Comparison of ENCODE assay signal across 8 mouse cellular contexts in the genomic region with DNA sequence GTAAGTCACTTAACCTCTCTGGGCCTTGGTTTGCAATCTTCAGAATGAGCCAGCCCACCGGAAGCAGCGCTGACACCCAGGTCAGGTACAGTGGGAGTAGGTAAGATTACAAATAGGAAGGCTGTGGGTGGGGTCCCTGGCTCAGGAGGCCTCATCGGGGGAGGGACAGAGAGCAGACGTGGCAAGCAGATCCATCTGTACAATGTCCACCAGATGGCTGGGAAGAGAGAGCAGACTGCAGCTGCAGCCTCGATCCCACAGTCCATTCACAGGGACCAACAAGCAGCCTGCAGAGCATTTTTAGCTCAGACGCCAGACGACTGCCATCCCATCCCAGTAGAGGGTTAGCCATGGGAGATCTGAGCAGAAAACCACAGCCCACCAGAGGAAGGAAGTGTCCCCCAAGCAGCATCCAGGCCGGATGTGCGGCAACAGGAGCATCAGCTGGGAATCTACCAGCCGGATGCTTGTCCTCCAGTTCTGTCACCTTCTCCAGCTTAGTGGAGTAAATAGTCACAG. TPM values are rescaled to one million over a fixed set of nuclear protein-coding genes. Genes with fewer than 3 reads are reported as not detected.
DNase-seq lines count a peak whose midpoint lies in the region; ATAC-seq and TF ChIP-seq lines count a peak whose summit lies in the region.

No protein-coding gene starts in this region.

- ATAC-seq in kidney, embryonic 14.5 days (ENCODE audit: low FRiP score, low TSS enrichment), result no peak
- peak; percentile 16 for ATAC-seq in activated CD4-positive, CD25-positive, alpha-beta regulatory T cell, adult 4 months
- ATAC-seq in heart, embryonic 12.5 days (ENCODE audit: insufficient number of reproducible peaks, low FRiP score), result no peak
- ATAC-seq in limb, embryonic 13.5 days (ENCODE audit: low FRiP score, low read depth), result no peak

- H3K9me3 ChIP-seq in kidney, embryonic 14.5 days (ENCODE audit: control insufficient read depth, low read length), result no peaks in the 10 kb centered on the region
- no peaks in the 10 kb centered on the region for H3K9me3 ChIP-seq in heart, embryonic 12.5 days (replicated peaks)
- no peaks in the 10 kb centered on the region for H3K9me3 ChIP-seq in limb, embryonic 13.5 days

- peak overlapping the region; percentile 35; the same call in 1 of the 2 replicates for H3K9ac ChIP-seq in kidney, embryonic 14.5 days (ENCODE audit: low read depth, low read length)
- peak overlapping the region; percentile 50 for H3K9ac ChIP-seq in heart, embryonic 12.5 days
- peak overlapping the region; percentile 50 for H3K9ac ChIP-seq in limb, embryonic 13.5 days

- H3K4me3 ChIP-seq in kidney, embryonic 14.5 days (ENCODE audit: low read length), result peak overlapping the region; percentile 6; the same call in 1 of the 2 replicates
- H3K4me3 ChIP-seq in heart, embryonic 12.5 days, result peak overlapping the region; percentile 18; the same call in 1 of the 2 replicates
- peak overlapping the region; percentile 10; the same call in 1 of the 2 replicates for H3K4me3 ChIP-seq in limb, embryonic 13.5 days
- peak overlapping the region; percentile 22 for H3K4me3 ChIP-seq in olfactory bulb, adult 2 months (ENCODE audit: insufficient read depth, low read depth, low read length)

- H3K36me3 ChIP-seq in kidney, embryonic 14.5 days (ENCODE audit: control insufficient read depth, insufficient read depth, low read length), result no peaks in the 10 kb centered on the region
- peaks cover 4% of the 10 kb centered on the region; the same call in 1 of the 2 replicates for H3K36me3 ChIP-seq in heart, embryonic 12.5 days
- H3K36me3 ChIP-seq in limb, embryonic 13.5 days, result no peaks in the 10 kb centered on the region

- peaks cover 52% of the 10 kb centered on the region for H3K4me1 ChIP-seq in kidney, embryonic 14.5 days (ENCODE audit: control insufficient read depth, insufficient read depth, low read length)
- peaks cover 46% of the 10 kb centered on the region for H3K4me1 ChIP-seq in heart, embryonic 12.5 days (replicated peaks)
- H3K4me1 ChIP-seq in limb, embryonic 13.5 days, result peaks cover 46% of the 10 kb centered on the region
- H3K4me1 ChIP-seq in olfactory bulb, adult 2 months (ENCODE audit: control insufficient read depth, insufficient read depth, low read length), result peaks cover 34% of the 10 kb centered on the region

- H3K27me3 ChIP-seq in kidney, embryonic 14.5 days (ENCODE audit: control insufficient read depth, insufficient read depth, low read length), result no peaks in the 10 kb centered on the region
- no peaks in the 10 kb centered on the region for H3K27me3 ChIP-seq in heart, embryonic 12.5 days (replicated peaks)
- H3K27me3 ChIP-seq in limb, embryonic 13.5 days, result no peaks in the 10 kb centered on the region

- no peak for DNase-seq in kidney, adult 9 months
- no peak for DNase-seq in ovary, adult 18-20 months (ENCODE audit: low spot score)
- no peak for DNase-seq in adipocyte (ENCODE audit: low spot score)

- peak overlapping the region; percentile 62 for H3K4me2 ChIP-seq in kidney, embryonic 14.5 days (replicated peaks; ENCODE audit: low read depth, low read length)
- peak overlapping the region; percentile 88 for H3K4me2 ChIP-seq in heart, embryonic 12.5 days
- H3K4me2 ChIP-seq in limb, embryonic 13.5 days (replicated peaks), result peak overlapping the region; percentile 93

- no peak for TF ChIP-seq CTCF in olfactory bulb, adult 2 months (IDR thresholded peaks at IDR 0.05; ENCODE audit: insufficient read depth, low read depth, low read length)

- TF ChIP-seq POLR2A in olfactory bulb, adult 2 months (IDR thresholded peaks at IDR 0.05; ENCODE audit: insufficient read depth, low read depth, low read length), result no peak

- 28% methylated on average over 10 of the region's 10 CpGs for WGBS in kidney, embryonic 14.5 days
- 30% methylated on average over 10 of the region's 10 CpGs for WGBS in heart, embryonic 12.5 days
- 38% methylated on average over 10 of the region's 10 CpGs for WGBS in limb, embryonic 13.5 days
- 34% methylated on average over 10 of the region's 10 CpGs for WGBS in olfactory bulb, adult 2 months

- peak overlapping the region; percentile 68 for H3K27ac ChIP-seq in kidney, embryonic 14.5 days (ENCODE audit: low read depth, low read length)
- H3K27ac ChIP-seq in heart, embryonic 12.5 days (ENCODE audit: poor library complexity, severe bottlenecking), result peak overlapping the region; percentile 37
- no peak overlapping the region for H3K27ac ChIP-seq in limb, embryonic 13.5 days
- no peak overlapping the region for H3K27ac ChIP-seq in olfactory bulb, adult 2 months (ENCODE audit: insufficient read depth, low read depth, low read length)

RNA-seq across cellular contexts. Expression of a gene that starts 2.7 kb away (rescaled TPM):
- 239 and 329 TPM in 2 replicates for polyA plus RNA-seq in kidney, embryonic 14.5 days (2014; fragmentation: Nextera tagmentation; extraction: Ambion mirVana)
- polyA plus RNA-seq in activated CD4-positive, CD25-positive, alpha-beta regulatory T cell, adult 4 months (2017; shearing (Covaris generic)), result 100 to 1,000 TPM; 219 to 262 TPM
- polyA plus RNA-seq in heart, embryonic 12.5 days (2016; fragmentation: Nextera tagmentation; extraction: Ambion mirVana), result 40.6 and 54.2 TPM in 2 replicates
- polyA plus RNA-seq in limb, embryonic 13.5 days (2015; fragmentation: Nextera tagmentation; extraction: Ambion mirVana), result 64.0 and 67.8 TPM in 2 replicates
- not detected in 2 replicates for polyA plus RNA-seq in olfactory bulb, adult 2 months (2012; ENCODE audit: insufficient read depth, insufficient read length, low replicate concordance, missing spikeins)

RNA-seq across cellular contexts. Expression of a gene that starts 24.5 kb away (rescaled TPM):
- 13.3 and 13.8 TPM in 2 replicates for polyA plus RNA-seq in kidney, embryonic 14.5 days (2014; fragmentation: Nextera tagmentation; extraction: Ambion mirVana)
- polyA plus RNA-seq in activated CD4-positive, CD25-positive, alpha-beta regulatory T cell, adult 4 months (2017; shearing (Covaris generic)), result 1 to 10 TPM; 5.6 to 8.1 TPM
- polyA plus RNA-seq in heart, embryonic 12.5 days (2016; fragmentation: Nextera tagmentation; extraction: Ambion mirVana), result 10.3 and 12.5 TPM in 2 replicates
- 10.4 and 10.5 TPM in 2 replicates for polyA plus RNA-seq in limb, embryonic 13.5 days (2015; fragmentation: Nextera tagmentation; extraction: Ambion mirVana)
- polyA plus RNA-seq in olfactory bulb, adult 2 months (2012; ENCODE audit: insufficient read depth, insufficient read length, low replicate concordance, missing spikeins), result not detected in 2 replicates

RNA-seq across cellular contexts. Expression of a gene that starts 59.4 kb away (rescaled TPM):
- 6.4 and 13.0 TPM in 2 replicates for polyA plus RNA-seq in kidney, embryonic 14.5 days (2014; fragmentation: Nextera tagmentation; extraction: Ambion mirVana)
- polyA plus RNA-seq in activated CD4-positive, CD25-positive, alpha-beta regulatory T cell, adult 4 months (2017; shearing (Covaris generic)), result 10 to 100 TPM in 1 of 2 experiments, 1 to 10 TPM in 1; 8.8 to 11.1 TPM
- 14.6 and 14.8 TPM in 2 replicates for polyA plus RNA-seq in heart, embryonic 12.5 days (2016; fragmentation: Nextera tagmentation; extraction: Ambion mirVana)
- 10.3 and 10.7 TPM in 2 replicates for polyA plus RNA-seq in limb, embryonic 13.5 days (2015; fragmentation: Nextera tagmentation; extraction: Ambion mirVana)
- polyA plus RNA-seq in olfactory bulb, adult 2 months (2012; ENCODE audit: insufficient read depth, insufficient read length, low replicate concordance, missing spikeins), result not detected in 2 replicates

Comparison
In these comparisons a context has a peak if more than half of its experiments do, and no peak if none do; other contexts are left out.
1. H3K27ac ChIP-seq: peak in kidney, embryonic 14.5 days (single experiment) and heart, embryonic 12.5 days (single experiment); none in limb, embryonic 13.5 days (single experiment) and olfactory bulb, adult 2 months (single experiment).
2. Peak in every context shown above with its lines, with median percentiles within 50 percentile points of each other: H3K4me2 ChIP-seq, H3K4me3 ChIP-seq and H3K9ac ChIP-seq.